In the genomic region with DNA sequence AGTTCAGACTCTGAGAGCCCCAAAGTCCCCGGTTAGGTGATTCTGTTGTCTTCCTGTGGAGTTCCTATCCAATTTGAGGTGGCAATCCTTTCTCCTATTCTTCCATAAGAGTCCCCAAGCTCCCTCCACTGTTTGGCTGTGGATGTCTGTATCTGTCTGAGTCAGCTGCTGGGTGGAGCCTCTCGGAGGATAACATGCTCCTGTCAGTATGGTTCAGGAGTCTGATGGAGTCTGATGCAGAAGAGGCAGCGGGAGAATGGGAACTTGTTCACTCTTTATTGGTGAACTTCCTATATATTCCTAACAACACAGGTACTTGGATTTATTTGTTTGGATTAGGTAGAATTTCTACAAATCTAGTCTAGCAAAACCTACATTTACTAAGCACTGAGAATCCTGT, we compare ENCODE assay signal across 25 mouse cellular contexts. TPM values are rescaled to one million over a fixed set of nuclear protein-coding genes. Genes with fewer than 3 reads are reported as not detected.
"Had no signal": no experiment of that assay in that cellular context is flagged by ENCODE, and none has a peak within 500 bp of the region (broad histone marks: within the 10 kb centered on the region; RNA-seq: fewer than 3 reads in every experiment).

No protein-coding gene starts in this region.

- DNase-seq: forebrain, postnatal 0 days; gastrocnemius, adult 2 months; gastrocnemius, postnatal 10 days; gastrocnemius, postnatal 25 days; heart, adult 18-20 months; heart, postnatal 10 days; heart, postnatal 4 days; kidney, adult 18-20 months; kidney, adult 8-10 months; kidney, postnatal 10 days; kidney, postnatal 25 days; kidney, postnatal 4 days had no signal

- H3K27ac ChIP-seq: gastrocnemius, adult 2 months; heart, embryonic 10.5 days; hindbrain, embryonic 10.5 days; hindbrain, embryonic 12.5 days; hindbrain, embryonic 14.5 days; intestine, embryonic 15.5 days; layer of hippocampus, adult 2 months; left cerebral cortex, adult 2 months; limb, embryonic 10.5 days; limb, embryonic 12.5 days had no signal

- H3K4me2 ChIP-seq: heart, embryonic 12.5 days; hindbrain, embryonic 12.5 days; hindbrain, embryonic 14.5 days; intestine, embryonic 15.5 days; limb, embryonic 12.5 days had no signal

- H3K4me1 ChIP-seq: heart, embryonic 10.5 days; heart, embryonic 12.5 days; hindbrain, embryonic 10.5 days; hindbrain, embryonic 12.5 days; intestine, embryonic 15.5 days; limb, embryonic 10.5 days; limb, embryonic 12.5 days had no signal

- ATAC-seq: forebrain, postnatal 0 days; hindbrain, embryonic 16.5 days; inflammation-experienced regulatory T-cells, adult 6 months; intestine, embryonic 15.5 days; intestine, postnatal 0 days had no signal

- H3K27me3 ChIP-seq: heart, embryonic 12.5 days; hindbrain, embryonic 12.5 days; intestine, embryonic 15.5 days; limb, embryonic 12.5 days had no signal

- H3K9ac ChIP-seq: forebrain, postnatal 0 days; heart, embryonic 12.5 days; hindbrain, embryonic 12.5 days; hindbrain, embryonic 14.5 days; intestine, embryonic 15.5 days; limb, embryonic 12.5 days had no signal

- H3K9me3 ChIP-seq: heart, embryonic 10.5 days; heart, embryonic 12.5 days; hindbrain, embryonic 10.5 days; hindbrain, embryonic 12.5 days; intestine, embryonic 15.5 days; limb, embryonic 10.5 days; limb, embryonic 12.5 days had no signal

- H3K4me3 ChIP-seq: gastrocnemius, adult 2 months; heart, embryonic 10.5 days; heart, embryonic 12.5 days; hindbrain, embryonic 10.5 days; hindbrain, embryonic 12.5 days; intestine, embryonic 15.5 days; layer of hippocampus, adult 2 months; left cerebral cortex, adult 2 months; limb, embryonic 10.5 days; limb, embryonic 12.5 days had no signal

RNA-seq across cellular contexts. Expression of gene Ska3, which starts 18.6 kb away (rescaled TPM):
- total RNA-seq: gastrocnemius, adult 2 months had no signal
